Mouse (Mus musculus) heart, postnatal 14 days (tissue): ENCODE data around the gene Esp24. TPM values are rescaled to one million over a fixed set of nuclear protein-coding genes. Genes with fewer than 3 reads are reported as not detected.
"Not testable (repeated sequence)": the region's sequence is repeated elsewhere in the genome, so short reads cannot be mapped to it uniquely, and the experiment has no call there.

Source experiments
- DNase-seq, 2 experiments: peaks; one replicate each; pipeline ENCODE4 v3.0.0; 2021 to 2022
- intact Hi-C: fragments of 180-260 bp; cut with DNase I; formaldehyde crosslinking; loops from one replicate; pipeline ENCODE4 v1.15.1; 2025
- long read RNA-seq, 2 experiments: library from polyadenylated mRNA; stranded (forward); transcript quantifications; one replicate each; pipeline ENCODE4 v2.0.0; 2021
- total RNA-seq, 2 experiments: library from RNA; stranded (reverse); gene quantifications; 2 replicates each; pipeline ENCODE4 v1.2.3; 2021

Esp24 gene
- total RNA-seq = not detected
- long read RNA-seq, experiment 1 = 0 reads
- long read RNA-seq, experiment 2 = 0 reads

- DNase-seq, intact Hi-C loops: not testable (repeated sequence)
These were observed at the start of gene Esp24 for GRCm38 (mm10) chr17:39036395-39036794. Gene Esp24, plus strand, starts transcription at chr17:39036695.

- intact Hi-C loops = no loop called here
- no peak for DNase-seq
These were observed 26.6 kb upstream of the Esp24 start for GRCm38 (mm10) chr17:39009846-39010245.

- intact Hi-C loops = no loop called here
- DNase-seq = no peak
These were observed 25.5 kb upstream of the Esp24 start for GRCm38 (mm10) chr17:39010675-39011638.

GRCm38 (mm10) chr17:39017184-39017583 lies 19.3 kb upstream of the Esp24 start:
- intact Hi-C loops = no loop called here
- DNase-seq = no peak

- intact Hi-C loops = no loop called here
These were observed 6.7 kb downstream of the Esp24 start, which contains the start of gene Gm21903 for GRCm38 (mm10) chr17:39043241-39043640. Gene Gm21903, minus strand, starts transcription at chr17:39043341.

GRCm38 (mm10) chr17:39063641-39064040 lies 27.1 kb downstream of the Esp24 start:
- intact Hi-C loops = no loop called here
- DNase-seq = no peak

More at GRCm38 (mm10) chr17:39043241-39043640, 6.7 kb downstream of the Esp24 start, which contains the start of gene Gm21903:
- no peak for DNase-seq

GRCm38 (mm10) chr17:39076937-39077336 lies 40.4 kb downstream of the Esp24 start, which contains the start of gene Esp23:
Gene Esp23, minus strand, starts transcription at chr17:39077037.
- DNase-seq = no peak

More at GRCm38 (mm10) chr17:39076937-39077336, 40.4 kb downstream of the Esp24 start, which contains the start of gene Esp23:
- intact Hi-C loops = no loop called here

Other genes with a start within 250 kb of the Esp24 start
- gene Gm21903, start 6.6 kb downstream of the Esp24 start, total RNA-seq = not detected
- not detected for gene Esp23, start 40.3 kb downstream of the Esp24 start, total RNA-seq
- not detected for gene Esp22, start 58.6 kb downstream of the Esp24 start, total RNA-seq